Mouse (Mus musculus) retina, postnatal 7 days (tissue): Measurements from ENCODE around the gene Itpr3.

ENCODE experiments used
- DNase-seq: peaks from one replicate; pipeline ENCODE4 v3.0.0-alpha.2; 2012; ENCODE audit warnings: low read depth, low spot score

Itpr3 gene

DNA sequence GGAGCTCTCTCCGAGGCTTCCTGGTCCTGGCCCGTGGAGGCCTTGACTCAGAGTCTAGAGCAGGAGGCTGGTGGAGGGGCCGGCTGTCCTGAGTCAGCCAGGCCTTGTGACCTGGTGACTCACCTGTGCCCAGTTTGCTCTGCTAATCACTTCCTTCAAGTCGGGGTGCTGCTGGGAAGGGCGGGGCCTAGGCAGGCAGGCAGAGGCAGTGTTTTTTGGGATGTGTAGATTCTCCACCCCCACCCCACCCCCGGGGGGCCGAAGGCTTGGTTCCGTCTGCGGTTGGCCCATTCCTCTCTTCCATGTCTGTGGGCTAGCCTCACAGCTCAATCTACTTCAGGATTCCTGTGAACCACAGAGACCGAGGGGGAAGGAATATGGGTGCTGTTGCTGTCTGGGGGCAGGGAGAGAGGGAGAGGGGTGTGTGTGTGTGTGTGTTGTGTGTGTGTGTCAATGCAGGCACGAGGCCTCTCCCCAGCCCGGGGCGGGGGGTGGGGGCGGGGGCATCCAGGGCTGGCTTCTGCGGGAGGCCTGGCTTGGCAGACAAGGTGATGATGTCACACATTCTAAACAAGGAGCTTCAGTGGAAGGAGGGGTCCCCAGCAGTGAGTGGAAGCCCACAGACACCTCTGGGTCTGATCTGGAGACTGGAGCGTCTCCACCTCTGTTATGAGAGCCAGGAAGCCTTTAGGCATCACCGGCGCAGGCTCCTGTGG, 18.6 kb upstream of the Itpr3 start:
- no peak for DNase-seq

DNA sequence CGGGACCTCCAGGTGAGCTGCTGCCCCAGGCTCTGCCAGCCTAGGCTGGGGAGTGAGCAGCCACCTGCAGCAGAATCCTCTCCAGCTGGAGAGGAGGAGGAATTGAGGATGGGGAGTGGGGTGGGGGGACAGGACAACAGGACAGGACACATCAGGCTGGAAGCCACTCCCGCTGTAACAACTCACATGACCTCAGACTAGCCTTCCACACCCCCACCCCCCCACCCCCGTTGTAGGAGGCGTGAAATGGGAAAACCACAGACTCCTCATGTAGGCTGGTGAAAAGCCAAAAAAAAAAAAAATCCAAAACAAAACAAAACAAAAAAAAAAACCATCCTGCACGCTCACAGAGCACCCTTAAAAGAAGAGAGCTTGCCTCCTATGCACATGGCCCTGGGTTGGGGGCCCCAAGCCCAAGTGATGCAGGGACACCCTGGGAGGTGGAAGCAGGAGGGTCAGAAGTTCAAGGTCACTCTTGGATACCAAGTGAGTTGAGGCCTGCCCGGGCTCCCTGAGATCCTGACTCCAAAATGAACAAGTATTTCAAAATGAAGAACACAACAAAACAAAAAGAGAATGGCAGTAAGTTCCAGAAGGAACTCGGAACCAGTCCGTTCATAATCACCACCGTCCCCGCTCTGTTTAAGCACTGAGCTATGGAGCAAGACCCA, 17.5 kb upstream of the Itpr3 start:
- no peak for DNase-seq

DNA sequence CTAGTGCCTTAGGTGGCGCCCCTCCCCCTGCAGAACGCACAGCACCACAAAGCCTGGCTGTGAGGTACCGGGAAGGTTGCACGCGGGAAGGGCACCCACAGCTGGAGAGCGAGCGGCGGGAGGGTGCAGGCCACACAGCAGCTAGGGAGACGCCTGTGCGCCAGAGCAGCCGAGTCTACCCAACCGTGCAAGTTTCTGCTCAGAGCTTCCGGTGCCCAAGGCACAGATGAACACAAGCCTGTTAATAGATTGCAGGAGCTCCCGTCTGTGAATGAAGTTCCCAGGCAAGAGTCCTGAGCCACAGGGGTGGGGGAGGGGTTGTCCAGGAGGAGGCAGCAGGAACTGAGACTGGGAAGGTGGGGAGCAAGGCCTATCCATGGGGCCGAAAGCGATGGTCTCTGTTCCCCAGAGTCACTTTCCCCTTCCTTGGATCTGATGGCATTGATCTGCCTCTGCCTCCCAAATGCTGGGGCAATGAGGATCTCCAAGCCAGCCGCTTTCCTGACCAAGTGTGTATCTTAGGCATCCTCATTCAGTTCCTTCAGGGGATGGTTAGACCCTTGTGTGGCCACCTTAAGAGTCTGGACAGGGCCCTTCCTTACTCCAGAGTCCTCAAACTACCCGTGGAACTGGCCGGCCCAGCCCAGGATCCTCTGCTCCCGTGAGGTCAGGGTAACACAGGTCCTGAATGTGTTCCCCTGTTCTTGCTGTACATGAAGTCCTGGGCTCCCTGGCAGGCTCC, 16.6 kb upstream of the Itpr3 start:
- no peak for DNase-seq

DNA sequence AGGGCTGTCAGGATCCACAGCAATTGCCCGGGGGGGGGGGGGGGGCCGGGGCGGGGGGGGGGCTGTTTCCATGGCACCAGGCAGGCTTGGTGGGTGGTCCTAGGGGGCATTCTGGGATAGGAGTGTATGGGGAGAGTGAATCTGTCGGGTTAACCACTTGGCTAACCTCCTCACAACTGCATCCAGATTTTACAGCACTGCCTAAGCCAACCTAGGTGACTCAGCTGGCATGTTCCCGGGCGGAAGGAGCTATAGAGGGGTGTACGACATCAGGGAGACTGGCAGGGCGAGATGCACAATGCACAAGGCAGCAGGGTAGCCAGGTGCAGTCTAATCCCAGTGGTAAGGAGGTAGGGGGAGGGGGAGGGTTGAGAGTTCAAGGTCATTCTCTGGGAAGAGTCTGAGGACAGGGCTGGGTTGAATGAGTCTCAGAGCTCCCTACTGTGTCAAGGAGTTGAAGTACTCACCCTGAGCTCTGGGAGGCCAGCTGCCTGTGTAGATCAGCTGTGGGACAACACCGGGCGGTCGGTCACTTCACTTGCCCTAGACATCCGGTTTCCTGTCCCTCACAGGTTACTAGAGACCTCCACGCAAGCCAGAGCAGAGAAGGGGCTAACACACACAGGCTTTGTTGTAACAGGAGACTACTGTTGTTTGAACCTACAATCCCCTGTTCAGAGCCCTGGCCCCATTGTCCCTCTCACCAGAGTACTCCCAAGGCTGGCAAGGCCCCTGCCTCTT, 15.9 kb upstream of the Itpr3 start:
- no peak for DNase-seq

DNA sequence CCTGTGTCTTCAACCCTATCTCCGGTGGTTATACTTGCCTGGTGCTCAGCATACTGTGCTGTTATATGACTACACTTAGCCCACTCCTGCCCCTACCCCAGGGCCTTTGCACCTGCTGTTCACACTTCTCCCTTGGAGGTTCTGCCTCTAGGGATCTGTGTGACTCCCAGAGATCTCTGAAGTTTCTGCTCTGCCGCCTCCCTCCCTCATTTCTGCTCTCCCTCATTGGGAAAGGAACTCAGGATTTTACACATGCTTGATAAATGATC, 15.4 kb upstream of the Itpr3 start:
- DNase-seq: no peak

DNA sequence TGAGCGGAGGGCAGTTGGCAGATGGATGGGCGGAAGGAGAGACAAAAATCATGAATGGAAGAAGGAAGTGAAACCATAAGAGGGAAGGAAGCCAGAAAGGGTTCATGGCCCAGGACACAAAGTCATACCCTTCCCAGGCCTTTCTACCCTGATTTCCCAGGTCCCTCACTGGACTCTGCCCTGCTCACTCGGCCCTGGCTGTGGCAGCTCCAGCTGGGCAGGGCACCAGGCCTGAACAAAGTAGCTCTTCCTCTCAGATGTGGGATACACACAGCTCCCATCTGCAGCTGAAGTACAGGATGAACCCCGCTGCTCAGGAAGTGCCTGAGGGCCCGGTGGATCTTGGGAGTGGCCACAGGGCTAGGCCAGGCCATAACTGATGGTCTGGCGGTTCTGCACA, 14.3 kb upstream of the Itpr3 start:
- DNase-seq: no peak

DNA sequence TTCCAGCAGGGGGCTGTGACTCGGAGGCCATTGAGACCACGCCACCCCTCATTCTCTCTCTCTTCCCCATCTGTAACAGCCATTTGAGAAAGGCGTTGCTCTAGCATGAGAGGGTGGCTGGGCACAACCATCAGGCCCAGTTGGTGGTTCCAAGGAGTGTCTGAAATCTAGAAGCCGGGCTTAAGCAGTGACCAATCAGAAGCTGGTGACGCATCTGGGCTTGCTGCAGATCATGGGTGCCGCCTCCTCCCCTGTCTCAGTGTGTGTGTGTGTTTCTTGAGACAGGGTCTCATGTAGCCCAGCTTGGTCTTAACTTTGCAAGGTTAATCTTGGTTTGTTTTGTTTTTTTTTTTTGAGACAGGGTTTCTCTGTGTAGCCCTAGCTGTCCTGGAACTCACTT, 11.9 kb upstream of the Itpr3 start:
- DNase-seq: no peak

DNA sequence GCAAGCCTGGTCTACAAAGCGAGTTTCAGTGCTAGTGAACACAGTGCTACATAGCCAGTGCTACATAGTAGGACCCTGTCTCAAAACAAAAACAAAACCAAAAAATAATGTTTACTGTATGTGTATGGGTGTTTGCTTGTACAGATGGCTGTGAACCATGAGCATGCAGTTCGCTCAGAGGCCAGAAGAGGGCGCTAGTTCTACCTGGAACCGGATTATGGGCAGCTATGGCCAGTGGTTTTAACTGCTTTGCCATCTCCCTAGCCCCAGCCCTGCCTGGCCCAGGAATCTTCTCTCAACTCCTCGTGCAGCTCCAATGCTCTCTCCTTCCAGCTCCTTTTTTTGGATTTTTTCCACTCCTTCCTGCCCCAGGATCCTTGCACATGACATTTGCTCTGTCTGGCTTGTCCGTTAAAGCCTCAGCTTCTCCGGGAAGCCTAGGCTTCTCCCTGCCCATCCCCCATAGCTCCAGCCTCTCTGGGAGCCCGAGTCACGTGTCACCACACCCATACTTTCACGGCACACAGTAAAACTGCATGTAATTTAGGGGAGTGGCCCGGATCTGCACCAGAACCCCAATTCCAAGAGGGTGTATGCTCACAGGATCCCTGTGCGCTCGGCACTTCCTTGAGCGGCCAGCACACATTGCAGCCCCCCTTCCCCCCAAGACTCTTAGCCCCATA, 9.2 kb upstream of the Itpr3 start:
- DNase-seq: no peak

DNA sequence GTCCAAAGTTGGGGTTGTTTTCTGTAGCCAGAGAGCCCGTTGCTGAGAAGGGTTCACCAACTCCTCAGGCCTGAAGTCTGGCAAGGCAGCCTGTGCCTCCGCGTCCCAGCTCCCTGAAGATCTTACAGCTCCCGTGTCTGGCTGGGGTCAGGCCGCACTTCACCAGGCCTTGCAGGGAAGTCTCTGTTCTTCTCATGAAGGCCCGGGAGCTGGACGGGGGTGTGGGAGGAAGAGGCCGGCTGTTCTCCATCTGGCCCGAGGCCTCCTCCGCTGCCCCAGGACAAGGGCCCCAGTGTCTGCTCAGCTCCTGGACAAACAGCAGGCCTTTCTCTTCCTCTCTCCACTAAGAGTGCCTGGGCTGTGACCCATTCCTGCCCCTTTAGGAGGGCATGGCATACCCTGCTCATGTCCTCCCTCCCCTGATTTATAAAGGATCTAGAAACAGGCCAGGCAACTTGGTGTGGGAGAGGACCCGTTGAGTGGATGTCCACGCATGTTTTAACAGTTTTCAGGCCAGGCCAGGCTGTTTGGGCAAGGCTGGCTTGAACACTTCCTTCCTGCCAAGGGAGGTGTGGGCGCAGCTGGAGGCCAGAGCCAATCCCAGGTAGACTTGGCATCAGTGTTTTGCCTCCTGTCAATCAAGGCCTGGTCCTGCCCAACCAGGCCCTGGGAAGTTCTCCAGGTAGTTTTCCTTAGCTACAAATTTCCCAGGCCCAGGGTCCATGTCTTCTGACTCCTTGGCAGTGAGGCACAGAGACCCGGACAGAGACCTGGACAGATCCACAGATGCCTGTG, 8.5 kb upstream of the Itpr3 start:
- DNase-seq: no peak

DNA sequence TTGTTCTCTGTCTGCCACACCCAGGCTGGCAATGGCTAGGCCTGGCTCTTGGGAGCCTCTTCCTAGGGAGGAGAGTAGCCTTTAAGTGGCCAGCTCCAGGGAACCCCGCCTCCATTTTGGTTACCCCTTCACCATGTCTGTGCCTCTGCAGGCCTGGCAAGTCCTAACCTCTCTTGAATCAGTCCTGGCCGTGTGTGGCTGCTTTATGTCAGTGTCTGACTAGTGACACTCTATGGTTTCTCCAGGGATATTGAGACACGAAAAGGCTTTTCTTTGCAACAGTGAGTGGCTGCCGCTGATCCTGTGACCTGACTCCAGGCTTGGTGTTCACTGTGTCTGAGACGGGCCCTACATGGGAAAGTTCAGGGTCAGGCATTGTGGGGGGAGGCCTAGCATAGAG, 6.3 kb upstream of the Itpr3 start:
- no peak for DNase-seq

DNA sequence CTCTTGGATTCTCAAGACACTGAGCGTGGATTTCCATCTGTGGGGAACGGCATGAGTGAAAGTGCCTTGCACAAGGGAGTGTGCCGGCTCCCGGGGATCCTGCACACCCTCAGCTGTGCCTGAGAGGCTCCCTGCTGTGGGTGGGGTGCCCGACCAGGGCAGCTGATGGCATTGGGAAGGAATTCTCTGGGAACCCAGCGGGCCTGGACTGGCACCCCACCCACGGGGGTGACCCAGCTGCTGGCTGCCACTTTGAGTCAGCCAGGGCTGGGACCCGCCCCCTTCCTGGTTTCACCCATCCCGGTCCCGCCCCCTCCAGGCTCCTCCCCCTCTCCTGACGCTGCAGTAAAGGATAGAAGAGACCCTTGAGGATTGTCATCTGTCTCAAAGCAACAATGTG, 5.6 kb upstream of the Itpr3 start:
- no peak for DNase-seq

DNA sequence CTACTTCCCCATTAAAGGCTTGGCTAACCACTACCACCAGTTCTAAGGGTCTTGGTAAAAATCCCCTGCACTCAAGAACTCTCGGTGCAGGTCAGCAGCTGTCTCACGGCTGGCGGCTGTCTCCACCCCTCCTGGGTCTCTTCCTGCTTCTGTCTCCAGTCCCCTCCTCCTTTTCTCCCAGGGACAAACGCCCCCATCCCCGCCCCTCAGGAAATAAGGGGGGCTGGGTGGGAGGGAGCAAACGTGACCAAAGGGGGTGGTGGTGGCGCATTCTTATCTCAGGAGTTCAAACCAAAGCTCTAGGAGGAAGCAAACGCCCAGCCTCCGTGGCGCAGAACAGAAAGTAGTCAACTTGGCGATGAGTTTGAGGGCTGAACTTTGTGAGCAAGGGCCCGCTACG, 934 bp upstream of the Itpr3 start:
- DNase-seq: no peak

DNA sequence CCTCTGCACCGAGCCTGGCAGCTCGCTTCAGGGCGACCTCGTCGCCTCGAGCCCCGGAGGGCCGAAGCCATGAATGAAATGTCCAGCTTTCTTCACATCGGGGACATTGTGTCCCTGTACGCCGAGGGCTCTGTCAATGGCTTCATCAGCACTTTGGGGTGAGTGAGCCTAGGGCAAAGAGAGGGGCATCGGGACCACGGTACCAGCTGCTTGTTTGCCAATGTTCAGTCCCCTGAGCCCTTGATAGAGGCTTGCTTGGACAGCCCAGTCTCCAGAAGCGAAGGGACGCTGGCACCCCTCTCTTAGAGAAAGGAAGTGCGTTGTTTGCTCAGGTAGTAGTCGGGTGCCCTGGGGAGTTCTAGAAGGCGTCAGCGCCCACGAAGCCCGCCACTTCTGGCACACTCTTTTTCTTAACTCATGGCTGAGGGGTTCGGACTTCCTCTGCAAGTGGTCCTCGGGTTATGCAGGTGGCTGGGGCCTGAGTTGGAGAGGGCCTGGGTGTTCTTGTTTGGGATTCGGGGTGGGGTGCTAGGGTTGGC, 482 bp downstream of the Itpr3 start:
- DNase-seq: no peak

DNA sequence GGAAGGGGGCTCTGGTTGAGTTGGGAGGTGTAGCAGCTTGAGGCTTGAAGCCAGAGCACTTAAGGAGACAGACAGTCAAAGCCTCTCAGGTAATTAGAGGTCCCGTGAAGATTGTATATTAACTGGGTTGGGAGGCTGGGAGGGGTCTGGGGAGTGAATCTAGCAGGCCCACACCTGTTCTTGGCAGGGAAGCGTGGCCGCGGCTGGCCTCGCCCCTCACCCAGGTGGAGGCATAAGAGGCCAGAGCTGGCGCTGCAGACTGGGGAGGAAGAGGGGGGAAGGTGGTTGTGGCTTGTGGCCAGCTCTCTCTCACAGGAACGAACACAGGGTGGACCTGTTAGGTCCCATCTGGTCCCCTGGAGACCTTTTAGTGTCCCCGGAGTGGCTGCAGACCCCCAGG, 3.6 kb downstream of the Itpr3 start:
- no peak for DNase-seq

DNA sequence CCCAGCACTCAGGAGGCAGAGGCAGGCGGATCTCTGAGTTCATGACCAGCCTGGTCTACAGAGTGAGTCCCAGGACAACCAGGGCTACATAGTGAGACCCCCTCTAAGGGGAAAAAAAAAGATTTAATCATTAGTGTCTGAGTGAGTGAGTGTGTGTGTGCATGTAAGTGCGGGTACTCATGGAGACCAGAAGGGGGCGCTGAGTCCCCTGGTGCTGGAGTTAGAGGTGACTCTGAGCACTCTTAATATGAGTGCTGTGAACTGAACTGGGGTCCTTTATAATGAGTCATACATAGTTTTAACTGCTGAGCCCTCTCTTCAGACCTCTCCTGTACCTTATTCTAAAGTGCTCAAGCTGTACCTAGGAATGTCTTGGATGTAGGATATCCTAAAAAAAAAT, 4.6 kb downstream of the Itpr3 start:
- DNase-seq: no peak

DNA sequence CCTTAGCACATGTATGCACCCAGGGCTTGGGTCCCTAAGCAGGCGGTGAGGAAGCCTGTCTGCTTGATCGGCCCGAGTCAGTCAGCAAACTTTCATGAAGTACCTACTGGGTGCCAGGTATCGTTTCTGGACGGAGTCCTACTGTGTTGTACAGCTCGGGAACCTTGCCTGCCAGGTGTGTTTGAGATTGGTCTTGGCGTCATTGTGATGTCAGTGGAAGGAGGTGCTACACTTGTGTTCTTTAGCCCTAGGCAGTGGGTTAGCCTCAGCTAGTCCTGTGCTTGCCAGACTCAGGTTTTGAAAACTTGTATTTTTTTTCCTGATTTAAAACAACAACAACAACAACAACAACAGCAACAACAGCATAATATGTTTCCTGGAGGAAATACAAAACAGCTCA, 5.6 kb downstream of the Itpr3 start:
- DNase-seq: no peak

DNA sequence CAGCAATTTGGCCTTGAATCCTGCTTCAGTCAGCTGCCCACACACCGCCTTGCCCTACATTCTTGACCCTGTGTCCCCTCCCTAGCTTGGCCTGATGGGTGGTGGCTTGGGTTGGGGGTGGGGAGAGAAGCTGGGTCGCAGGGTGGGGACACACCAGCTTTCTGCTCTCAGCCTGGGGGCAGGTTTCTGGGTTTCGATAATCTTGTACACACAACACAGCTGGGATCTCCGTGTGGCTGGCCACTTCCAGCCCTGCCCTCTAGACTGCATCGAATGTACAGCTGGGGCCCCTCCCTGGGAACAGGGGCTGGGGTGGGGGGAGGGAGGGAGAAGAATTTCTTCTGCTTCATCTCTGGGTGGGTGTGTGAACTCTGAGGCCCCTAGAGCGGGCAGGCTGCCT, 6.6 kb downstream of the Itpr3 start:
- DNase-seq: no peak

DNA sequence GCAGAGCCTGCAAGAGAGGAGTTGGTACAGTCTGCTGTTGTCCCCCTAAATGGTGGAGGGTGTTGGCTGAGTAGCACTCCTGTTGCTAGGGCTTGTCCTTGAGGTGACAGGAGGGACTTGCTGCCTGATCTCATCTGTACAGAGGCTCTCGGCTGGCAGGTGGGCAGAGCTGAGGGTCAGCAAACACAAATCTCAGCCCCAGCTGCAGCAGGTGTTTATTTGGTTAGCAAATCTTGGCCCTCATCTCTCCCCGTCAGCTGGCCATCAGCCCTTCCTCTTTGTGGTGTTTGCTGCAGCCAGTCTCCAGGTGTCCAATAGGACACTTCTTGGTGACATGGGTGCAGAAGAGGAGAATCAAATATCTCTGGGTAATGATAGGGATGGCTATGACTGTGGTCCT, 7.1 kb downstream of the Itpr3 start:
- DNase-seq: no peak

DNA sequence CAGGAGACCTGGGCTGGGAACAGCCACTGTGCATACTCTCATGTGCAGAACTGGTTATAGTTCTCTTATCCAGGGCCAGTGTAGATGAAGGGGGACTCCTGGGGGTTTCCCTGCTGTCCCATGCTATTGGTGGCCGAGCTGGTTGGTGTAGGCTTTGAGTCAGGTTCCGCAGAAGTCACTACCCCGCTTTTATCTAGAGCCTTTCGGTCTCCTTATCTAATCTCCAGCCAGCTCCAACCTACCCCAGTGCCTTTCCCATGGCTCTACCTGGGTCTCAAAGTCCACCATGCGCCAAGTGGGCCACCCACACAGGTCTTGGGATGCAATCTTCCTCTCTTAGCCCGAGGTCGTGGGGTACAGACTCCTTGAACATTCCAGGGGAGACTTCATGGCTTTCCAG, 9.0 kb downstream of the Itpr3 start:
- DNase-seq: no peak

DNA sequence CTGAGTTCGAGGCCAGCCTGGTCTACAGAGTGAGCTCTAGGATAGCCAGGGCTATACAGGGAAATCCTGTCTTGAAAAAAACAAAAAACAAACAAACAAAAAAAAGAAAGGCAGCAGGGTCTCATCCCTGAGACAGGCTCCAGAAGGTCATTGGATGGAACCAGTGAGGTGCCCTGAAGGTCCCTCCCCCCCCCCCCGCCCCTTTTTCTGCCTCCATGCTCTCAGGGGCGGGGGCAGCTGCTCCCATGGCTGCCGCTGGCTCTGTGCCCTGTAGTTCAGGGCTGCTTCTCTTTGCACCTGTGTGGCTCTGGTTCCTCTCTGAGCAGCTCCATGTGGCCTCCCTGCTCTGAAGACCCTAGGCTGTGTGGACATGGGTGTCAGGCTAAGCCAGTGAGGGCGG, 12.0 kb downstream of the Itpr3 start:
- no peak for DNase-seq

DNA sequence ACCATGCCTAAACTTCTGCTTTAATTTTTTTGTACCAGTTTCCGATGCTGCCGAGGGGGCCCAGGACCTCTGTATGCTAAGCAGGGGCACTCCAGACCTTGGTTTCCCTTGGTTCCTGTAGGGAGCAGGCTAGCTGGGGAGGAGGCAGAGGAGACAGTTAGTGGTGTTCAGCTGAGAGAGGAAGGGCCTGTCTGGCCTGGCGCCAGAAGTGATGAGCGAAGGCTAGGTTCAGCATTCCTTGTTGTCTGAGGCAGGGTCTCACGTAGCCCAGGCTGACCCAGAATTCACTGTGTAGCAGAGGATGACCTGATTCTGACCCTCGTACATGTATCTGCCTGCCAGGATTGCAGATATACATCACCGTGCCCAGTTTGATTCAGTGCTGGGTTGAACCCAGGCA, 13.8 kb downstream of the Itpr3 start:
- DNase-seq: no peak
